Mouse (Mus musculus) v-Abl transformed pro-B cells (cell line): Measurements from ENCODE around the gene Defa34.
"Not testable (repeated sequence)": the region's sequence is repeated elsewhere in the genome, so short reads cannot be mapped to it uniquely, and the experiment has no call there.

Source experiments
- in situ Hi-C, 2 experiments: fragments of 400-800 bp; cut with MboI; formaldehyde crosslinking; loops; one replicate each; pipeline ENCODE4 v1.15.1; 2025; ENCODE audit not compliant: unreplicated experiment in 2 of 2

Gene Defa34

GRCm38 (mm10) chr8:21665497-21665896, at the start of gene Defa34:
Gene Defa34 (plus strand): TSS chr8:21665797.
- in situ Hi-C loops, result not testable (repeated sequence)

- in situ Hi-C loops, result not testable (repeated sequence)
Observed at GRCm38 (mm10) chr8:21617883-21618282, 47.7 kb upstream of the Defa34 start, which contains the start of gene Defa26. Gene Defa26 (plus strand): TSS chr8:21618183.

- in situ Hi-C loops, result not testable (repeated sequence)
Observed at GRCm38 (mm10) chr8:21655480-21655879, 10.1 kb upstream of the Defa34 start, which contains the start of gene Defa17. Gene Defa17 (plus strand): TSS chr8:21655780.

GRCm38 (mm10) chr8:21703545-21703944, 37.9 kb downstream of the Defa34 start, which contains the start of gene AY761184:
Gene AY761184 (minus strand): TSS chr8:21703645.
- in situ Hi-C loops, result not testable (repeated sequence)
